Mouse (Mus musculus): ENCODE results near the gene Gm8126. TPM values are rescaled to one million over a fixed set of nuclear protein-coding genes. Genes with fewer than 3 reads are reported as not detected.
"Not testable (repeated sequence)": the region's sequence is repeated elsewhere in the genome, so short reads cannot be mapped to it uniquely, and the experiment has no call there.

The Gm8126 gene
- total RNA-seq (2021) = not detected

DNA sequence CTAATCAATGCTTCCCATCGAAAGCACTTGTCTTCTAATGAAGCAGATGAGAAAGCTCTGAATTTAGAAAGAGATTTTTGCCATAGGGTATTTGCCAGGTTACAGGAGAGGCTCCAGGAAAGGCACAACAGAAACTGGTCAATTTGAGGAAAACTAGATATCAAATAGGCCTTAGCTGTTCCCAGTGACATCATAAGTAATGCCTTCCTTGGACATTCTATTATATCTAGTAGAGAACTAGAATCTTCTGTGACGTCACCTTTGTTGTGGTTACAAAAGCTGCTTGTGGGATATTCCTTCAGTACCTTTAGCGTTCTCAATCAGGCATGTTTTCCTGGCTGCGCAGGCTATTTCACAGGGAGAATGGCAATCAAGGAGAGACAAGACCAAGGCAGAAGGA lies at the start of gene Gm8126:
Gene Gm8126, plus strand, starts transcription at position 301 of the 400 bp plus-strand sequence.
- intact Hi-C loops (cut with DNase I); DNase-seq: not testable (repeated sequence)

GRCm38 (mm10) chr14:43235204-43235603 lies 23.2 kb upstream of the Gm8126 start, which contains the start of gene Gm8122:
Gene Gm8122, minus strand, starts transcription at chr14:43235304.
- intact Hi-C loops (cut with DNase I); DNase-seq: not testable (repeated sequence)

GRCm38 (mm10) chr14:43237769-43238168 lies 20.7 kb upstream of the Gm8126 start:
- intact Hi-C loops (cut with DNase I); DNase-seq: not testable (repeated sequence)

GRCm38 (mm10) chr14:43249611-43250170 lies 8.8 kb upstream of the Gm8126 start:
- intact Hi-C loops (cut with DNase I); DNase-seq: not testable (repeated sequence)

DNA sequence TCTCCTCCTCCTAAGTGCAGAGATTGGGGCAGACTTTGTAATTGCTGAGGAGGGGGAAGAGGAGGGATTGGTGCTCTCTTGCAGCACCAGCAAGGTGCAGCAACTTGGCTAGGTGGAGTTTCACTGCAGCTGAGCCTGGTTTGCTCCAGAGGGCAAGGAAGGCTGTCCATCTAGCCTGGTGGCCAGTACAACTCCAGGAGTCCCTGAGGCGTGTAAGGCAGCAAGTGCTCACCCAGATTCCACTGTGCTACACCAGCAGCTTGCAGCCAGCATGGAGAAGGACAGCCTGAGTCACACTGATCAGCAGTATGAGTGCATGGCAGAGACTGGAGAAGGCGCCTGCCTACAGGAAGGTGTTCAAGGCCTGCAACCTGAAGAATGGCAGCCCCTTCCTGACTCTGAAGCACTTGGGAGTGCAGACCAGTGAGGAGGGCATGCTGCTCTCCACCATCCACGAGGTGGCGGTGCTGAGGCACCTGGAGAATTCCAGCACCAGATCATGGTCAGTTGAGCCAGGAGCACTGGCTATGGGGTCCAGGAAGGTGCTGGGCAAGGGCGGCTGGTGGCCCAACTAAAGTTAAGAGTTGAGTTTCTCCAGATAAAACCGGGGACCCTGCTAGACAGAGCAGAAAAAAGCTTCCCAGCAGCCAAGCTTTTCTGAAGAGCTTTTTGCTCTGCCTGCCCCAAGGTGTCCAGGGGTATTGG lies 7.7 kb upstream of the Gm8126 start:
- intact Hi-C loops (cut with DNase I); DNase-seq: not testable (repeated sequence)

DNA sequence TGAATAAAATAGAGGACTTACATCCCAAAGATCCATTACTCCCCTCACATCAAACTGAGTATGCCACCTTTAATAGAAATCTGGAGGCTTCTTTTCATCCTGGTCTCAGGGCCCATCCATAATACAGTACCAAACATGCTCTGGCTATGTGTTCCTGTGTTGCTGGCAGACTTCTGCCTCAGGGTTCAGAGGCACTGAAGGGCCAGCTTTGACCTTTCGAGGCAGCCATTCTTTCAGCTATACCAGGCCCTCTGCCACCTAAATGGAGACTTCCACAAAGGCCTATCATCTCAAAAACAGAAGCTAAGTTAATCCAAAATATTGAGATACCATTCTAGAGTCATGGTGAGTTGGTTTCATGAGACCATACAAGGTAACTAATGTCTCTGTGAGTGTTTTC lies 1.9 kb upstream of the Gm8126 start:
- intact Hi-C loops (cut with DNase I); DNase-seq: not testable (repeated sequence)

DNA sequence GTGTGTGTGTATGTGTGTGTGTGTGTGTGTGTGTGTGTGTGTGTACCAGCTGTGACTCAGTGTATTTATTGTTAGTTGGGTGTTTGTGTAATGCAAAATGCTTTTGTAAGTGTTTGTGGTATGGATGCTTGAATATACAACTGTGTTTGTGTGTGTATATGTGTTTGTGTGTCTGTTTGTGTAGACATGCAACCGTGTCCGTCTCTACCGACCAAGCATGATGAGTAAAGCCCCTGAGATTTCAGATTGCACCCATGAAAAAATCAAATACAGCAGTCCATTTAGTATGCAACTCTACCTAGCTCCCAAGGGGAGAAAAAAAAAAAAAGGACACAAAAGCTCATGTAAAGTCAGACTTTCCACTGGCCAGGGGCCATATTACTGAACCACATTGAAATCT lies 5.0 kb downstream of the Gm8126 start:
- DNase-seq; intact Hi-C loops (cut with DNase I): not testable (repeated sequence)

DNA sequence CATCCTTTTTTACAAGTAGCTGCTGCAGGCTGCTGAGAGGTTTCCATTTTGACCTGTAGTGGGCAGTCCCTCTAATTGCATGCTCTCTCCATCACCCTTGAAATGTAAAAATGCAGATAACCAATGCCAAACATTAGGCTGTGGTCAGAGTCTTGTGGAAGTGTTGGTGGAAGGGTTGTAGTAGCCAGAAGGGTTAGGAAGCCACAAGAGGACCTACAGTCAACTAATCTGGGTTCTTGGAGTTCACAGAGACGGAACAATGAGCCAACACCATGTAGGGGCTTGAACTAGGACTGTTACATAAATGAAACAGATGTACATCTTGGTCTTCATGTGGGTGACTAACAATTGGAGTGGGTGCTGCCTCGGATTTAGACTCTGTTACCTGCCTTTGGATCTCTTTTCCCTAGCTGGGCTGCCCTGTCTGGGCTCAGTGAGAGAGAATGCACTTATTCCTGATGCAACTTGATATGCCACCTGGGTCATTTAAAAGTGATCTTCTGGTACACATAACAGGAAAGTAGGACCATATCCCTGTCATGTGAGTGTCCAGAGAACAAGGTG lies 10.2 kb downstream of the Gm8126 start:
- DNase-seq; intact Hi-C loops (cut with DNase I): not testable (repeated sequence)

DNA sequence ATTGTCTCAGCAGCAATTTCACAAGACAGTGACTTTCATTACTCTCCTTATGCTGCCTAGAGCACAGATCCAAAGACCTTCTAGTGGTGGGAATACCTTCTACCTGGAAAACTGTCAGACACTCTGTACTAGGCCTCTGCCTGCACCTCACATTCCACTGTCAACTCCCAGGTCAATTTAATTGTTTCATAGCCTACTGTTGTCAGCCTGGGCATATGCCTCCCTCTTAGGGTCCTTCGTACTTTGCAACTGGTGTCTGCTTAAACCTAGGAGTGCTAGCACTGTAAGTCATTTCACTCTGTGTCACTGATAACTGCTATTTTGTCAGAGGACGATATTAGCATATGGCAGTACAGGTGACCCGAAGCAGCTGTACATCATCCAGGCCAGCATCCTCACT lies 10.8 kb downstream of the Gm8126 start:
- DNase-seq = not testable (repeated sequence)

GRCm38 (mm10) chr14:43273161-43273560 lies 14.7 kb downstream of the Gm8126 start:
- intact Hi-C loops (cut with DNase I) = not testable (repeated sequence)

More for the DNA sequence above, 10.8 kb downstream of the Gm8126 start:
- intact Hi-C loops (cut with DNase I) = not testable (repeated sequence)

GRCm38 (mm10) chr14:43274986-43275511 lies 16.6 kb downstream of the Gm8126 start, which contains the start of gene Gm9732:
Gene Gm9732, plus strand, starts transcription at chr14:43275036.
- intact Hi-C loops (cut with DNase I) = not testable (repeated sequence)
- DNase-seq = peak in 1 of 2 experiments; percentile 20

More at GRCm38 (mm10) chr14:43273161-43273560, 14.7 kb downstream of the Gm8126 start:
- DNase-seq = not testable (repeated sequence)

- intact Hi-C loops (cut with DNase I); DNase-seq: not testable (repeated sequence)
These were observed 17.3 kb downstream of the Gm8126 start for GRCm38 (mm10) chr14:43275752-43276151.

GRCm38 (mm10) chr14:43277468-43277867 lies 19.0 kb downstream of the Gm8126 start:
- intact Hi-C loops (cut with DNase I) = not testable (repeated sequence)

GRCm38 (mm10) chr14:43278146-43278545 lies 19.7 kb downstream of the Gm8126 start:
- DNase-seq; intact Hi-C loops (cut with DNase I): not testable (repeated sequence)

More at GRCm38 (mm10) chr14:43277468-43277867, 19.0 kb downstream of the Gm8126 start:
- DNase-seq = not testable (repeated sequence)

DNA sequence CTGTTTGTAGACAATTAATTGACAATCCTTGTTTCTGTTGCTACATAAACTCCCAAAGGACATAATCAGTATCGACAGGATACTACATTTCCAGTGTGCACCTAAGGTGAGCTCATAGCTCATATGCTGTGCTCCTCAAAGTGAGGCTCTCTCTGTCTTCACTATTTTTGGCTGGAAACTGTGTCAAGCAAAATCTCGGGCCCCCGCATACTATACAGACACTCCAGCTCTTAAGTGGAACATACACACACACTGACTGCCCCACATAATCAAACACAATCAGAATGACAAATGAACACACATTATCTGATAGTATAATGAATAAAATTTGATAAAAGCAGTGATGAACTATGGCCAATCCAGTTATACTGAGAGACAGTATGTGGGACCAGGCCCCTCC lies 20.2 kb downstream of the Gm8126 start:
- intact Hi-C loops (cut with DNase I); DNase-seq: not testable (repeated sequence)

DNA sequence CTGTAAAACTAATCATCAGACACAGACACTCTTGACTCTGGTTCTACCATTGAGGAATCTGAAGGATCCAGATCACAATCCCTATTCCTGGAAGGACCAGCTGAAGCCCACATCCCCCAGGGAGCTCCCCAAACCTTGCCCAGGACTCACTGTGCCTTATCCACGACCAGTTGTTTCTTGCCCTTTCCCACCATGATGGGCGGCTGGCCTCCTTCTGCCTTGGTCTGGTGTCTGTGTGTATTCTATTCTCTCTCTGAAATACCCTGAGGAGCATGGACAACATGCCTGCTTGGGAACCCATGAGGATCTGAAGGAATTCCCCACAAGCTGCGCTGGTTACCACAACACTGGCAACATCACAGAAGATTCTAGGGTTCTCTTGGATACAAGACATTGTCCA lies 35.1 kb downstream of the Gm8126 start, which contains the start of gene Gm8127:
Gene Gm8127, minus strand, starts transcription at position 330 of the 400 bp plus-strand sequence.
- intact Hi-C loops (cut with DNase I); DNase-seq: not testable (repeated sequence)

Other genes starting within 250 kb of the Gm8126 start
- not detected for gene Gm10376, start 243.0 kb upstream of the Gm8126 start, total RNA-seq (2021)
- not detected for gene Gm8094, start 182.0 kb upstream of the Gm8126 start, total RNA-seq (2021)
- gene Gm8104, start 158.0 kb upstream of the Gm8126 start, total RNA-seq (2021) = not detected
- gene Gm7233, start 78.8 kb upstream of the Gm8126 start, total RNA-seq (2021) = not detected
- gene Gm8122, start 23.3 kb upstream of the Gm8126 start, total RNA-seq (2021) = not detected
- gene Gm9732, start 16.4 kb downstream of the Gm8126 start, total RNA-seq (2021) = not detected
- not detected for gene Gm8127, start 35.2 kb downstream of the Gm8126 start, total RNA-seq (2021)
- not detected for gene 1700001F09Rik, start 89.2 kb downstream of the Gm8126 start, total RNA-seq (2021)
- gene Gm8138, start 157.7 kb downstream of the Gm8126 start, total RNA-seq (2021) = not detected

All from heart, postnatal 36 days (tissue).